Mouse (Mus musculus): ENCODE data around the gene Tulp2. TPM values are rescaled to one million over a fixed set of nuclear protein-coding genes. Genes with fewer than 3 reads are reported as not detected.
A peak's percentile ranks its signal among the peaks of the same experiment; 100 is the strongest.

Tulp2 gene
- polyA plus RNA-seq, 1 experiment from 2014 or later: 0.80 TPM

- no peak for ATAC-seq (ENCODE audit: low read depth)
- Histone ChIP-seq H3K27ac (no peak overlapping the region), H3K9me3 (replicated peaks) (no peaks in the 10 kb centered on the region), H3K4me1 (replicated peaks) (peaks cover 38% of the 10 kb centered on the region), H3K9ac (no peak overlapping the region), H3K27me3 (no peaks in the 10 kb centered on the region), H3K4me2 (peak overlapping the region; percentile 63; the same call in 1 of the 2 replicates), H3K4me3 (replicated peaks) (no peak overlapping the region), H3K36me3 (no peaks in the 10 kb centered on the region)
- 46% methylated on average over 7 of the region's 7 CpGs for WGBS (ENCODE audit: insufficient replicate concordance)
- no peak for DNase-seq
Measured at GRCm38 (mm10) chr7:45560241-45560640, 78.6 kb downstream of the Tulp2 start.

- peak overlapping the region; percentile 52 for H3K9ac ChIP-seq
- WGBS (ENCODE audit: insufficient replicate concordance): 13% methylated on average over 17 of the region's 17 CpGs
Measured at GRCm38 (mm10) chr7:45560843-45561623, 79.4 kb downstream of the Tulp2 start.

DNA sequence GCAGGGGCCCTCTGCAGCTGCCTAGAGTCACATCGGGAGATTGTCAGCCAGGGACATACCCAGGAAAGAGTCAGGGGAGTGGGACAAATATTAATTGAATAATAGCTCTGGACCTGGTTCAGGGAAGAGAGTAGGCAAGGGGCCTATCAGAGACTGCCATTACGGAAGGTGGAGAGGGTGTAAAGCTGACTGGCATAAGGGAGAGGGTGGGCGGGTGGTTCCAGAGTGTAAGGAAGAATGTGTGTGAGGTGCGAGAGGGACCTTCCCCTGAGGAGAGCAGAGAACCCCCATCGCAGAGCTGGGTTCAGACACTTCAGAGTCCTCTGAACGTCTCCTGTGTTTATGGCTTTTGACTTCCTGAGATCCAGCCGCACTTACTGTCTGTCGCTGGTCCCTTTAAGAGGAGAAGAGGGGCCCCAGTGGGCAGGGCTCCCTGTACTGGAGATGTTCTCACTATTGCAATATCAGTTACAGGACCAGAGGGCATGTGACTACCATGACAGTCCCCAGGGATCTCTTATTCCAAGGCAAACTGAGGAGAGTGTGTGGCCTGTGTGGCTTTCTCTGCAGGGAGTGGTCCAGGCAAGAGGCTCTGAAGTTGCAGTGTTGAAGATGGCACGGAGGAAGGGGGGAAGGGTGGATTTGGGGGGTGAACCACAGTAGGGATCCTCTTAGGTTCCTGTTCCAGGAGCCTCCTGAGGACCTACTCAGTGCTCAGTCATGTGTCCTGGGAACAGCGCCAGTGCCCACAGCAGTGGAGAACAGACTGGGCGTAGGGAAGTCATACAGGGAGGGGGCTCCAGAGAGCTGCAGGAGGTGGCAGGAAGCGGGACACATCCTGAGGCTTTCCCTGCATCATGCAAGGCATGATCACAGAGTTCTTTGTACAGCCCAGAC lies 80.2 kb downstream of the Tulp2 start:
- peak; percentile 79 for ATAC-seq (ENCODE audit: low read depth)
- 28% methylated on average over 12 of the region's 12 CpGs for WGBS (ENCODE audit: insufficient replicate concordance)
- Histone ChIP-seq H3K9ac (peak overlapping the region; percentile 34), H3K36me3 (no peaks in the 10 kb centered on the region), H3K27me3 (no peaks in the 10 kb centered on the region), H3K27ac (peak overlapping the region; percentile 60), H3K4me2 (peak overlapping the region; percentile 63), H3K4me3 (replicated peaks) (peak overlapping the region; percentile 35), H3K4me1 (replicated peaks) (peaks cover 34% of the 10 kb centered on the region), H3K9me3 (replicated peaks) (no peaks in the 10 kb centered on the region)
- peak; percentile 49 for DNase-seq

More at GRCm38 (mm10) chr7:45560843-45561623, 79.4 kb downstream of the Tulp2 start:
- H3K4me2 ChIP-seq: peak overlapping the region; percentile 63
- no peaks in the 10 kb centered on the region for H3K27me3 ChIP-seq
- H3K9me3 ChIP-seq (replicated peaks): no peaks in the 10 kb centered on the region
- ATAC-seq (ENCODE audit: low read depth) (peak; percentile 49; the same call in 1 of the 2 replicates), DNase-seq (peak; percentile 66)
- H3K36me3 ChIP-seq: no peaks in the 10 kb centered on the region
- peak overlapping the region; percentile 60 for H3K27ac ChIP-seq
- peaks cover 37% of the 10 kb centered on the region for H3K4me1 ChIP-seq (replicated peaks)
- H3K4me3 ChIP-seq (replicated peaks): peak overlapping the region; percentile 35

GRCm38 (mm10) chr7:45564811-45565210 lies 83.1 kb downstream of the Tulp2 start:
- Histone ChIP-seq H3K36me3 (no peaks in the 10 kb centered on the region), H3K4me3 (replicated peaks) (no peak overlapping the region), H3K4me2 (no peak overlapping the region), H3K4me1 (replicated peaks) (peaks cover 62% of the 10 kb centered on the region), H3K27ac (no peak overlapping the region), H3K9me3 (replicated peaks) (no peaks in the 10 kb centered on the region), H3K27me3 (no peaks in the 10 kb centered on the region), H3K9ac (no peak overlapping the region)
- DNase-seq: no peak
- 67% methylated on average over 2 of the region's 2 CpGs for WGBS (ENCODE audit: insufficient replicate concordance)
- ATAC-seq (ENCODE audit: low read depth): no peak

DNA sequence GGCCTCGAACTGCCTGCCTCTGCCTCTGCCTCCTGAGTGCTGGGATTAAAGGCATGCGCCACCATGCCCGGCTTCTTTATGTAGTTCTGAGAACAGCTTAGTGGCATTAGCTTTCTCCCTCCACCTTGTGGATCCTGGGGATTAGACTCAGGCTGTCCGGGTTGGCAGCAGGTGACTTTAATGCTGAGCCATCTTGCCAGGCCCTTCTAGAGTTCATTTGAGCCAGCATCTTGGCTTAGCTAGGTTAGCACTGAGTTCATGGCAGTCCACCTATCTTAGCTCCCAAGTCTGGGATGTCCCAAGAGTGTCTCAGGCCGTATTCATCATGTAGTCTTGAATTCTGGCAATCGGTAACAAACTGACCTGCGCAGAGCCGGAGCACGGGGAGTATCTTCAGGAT lies 83.8 kb downstream of the Tulp2 start:
- Histone ChIP-seq H3K9ac (no peak overlapping the region), H3K4me3 (replicated peaks) (no peak overlapping the region), H3K36me3 (no peaks in the 10 kb centered on the region), H3K9me3 (replicated peaks) (no peaks in the 10 kb centered on the region), H3K27me3 (no peaks in the 10 kb centered on the region), H3K4me1 (replicated peaks) (peaks cover 64% of the 10 kb centered on the region), H3K4me2 (no peak overlapping the region), H3K27ac (no peak overlapping the region; the same call in 1 of the 2 replicates)
- ATAC-seq (ENCODE audit: low read depth): no peak
- 84% methylated on average over 9 of the region's 9 CpGs for WGBS (ENCODE audit: insufficient replicate concordance)
- no peak for DNase-seq

DNA sequence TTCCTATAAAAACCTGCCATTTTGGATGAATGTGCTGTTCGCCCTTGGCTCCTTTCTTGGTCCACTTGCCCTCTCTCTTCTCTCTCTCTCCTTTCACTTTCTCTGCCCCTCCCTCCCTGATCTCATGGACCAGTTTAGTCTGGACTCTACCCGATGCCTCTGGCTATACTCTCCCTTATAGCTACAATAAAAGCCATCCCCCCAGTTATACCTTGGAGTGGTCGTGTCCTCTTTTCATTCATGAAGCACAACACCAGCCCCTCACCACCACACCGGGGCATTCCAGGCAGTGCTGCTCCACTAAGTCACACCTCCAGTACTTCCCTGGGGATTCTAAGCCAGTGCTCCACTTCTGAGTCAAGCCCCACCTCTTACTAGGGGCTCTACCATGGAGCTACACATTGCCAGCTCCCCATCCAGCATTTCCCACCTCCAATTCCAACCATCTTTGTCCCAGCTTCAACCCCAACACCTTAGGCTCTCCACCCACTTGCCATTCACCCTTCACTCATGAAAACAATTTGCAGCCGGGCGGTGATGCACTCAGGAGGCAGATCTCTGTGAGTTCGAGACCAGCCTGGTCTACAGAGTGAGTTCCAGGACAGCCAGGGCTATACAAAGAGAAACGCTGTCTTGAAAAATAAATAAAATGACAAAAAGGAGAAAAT lies 85.6 kb downstream of the Tulp2 start:
- whole genome bisulfite sequencing (ENCODE audit: insufficient replicate concordance): 66% methylated on average over 8 of the region's 8 CpGs
- Histone ChIP-seq H3K4me1 (replicated peaks) (peaks cover 64% of the 10 kb centered on the region), H3K36me3 (peaks cover 2% of the 10 kb centered on the region; the same call in 1 of the 2 replicates), H3K27ac (peak overlapping the region; percentile 88), H3K9me3 (replicated peaks) (no peaks in the 10 kb centered on the region), H3K27me3 (no peaks in the 10 kb centered on the region), H3K4me3 (replicated peaks) (peak overlapping the region; percentile 62; the same call in 1 of the 2 replicates), H3K4me2 (peak overlapping the region; percentile 97), H3K9ac (peak overlapping the region; percentile 69)
- ATAC-seq (ENCODE audit: low read depth): no peak
- no peak for DNase-seq

GRCm38 (mm10) chr7:45567780-45568516 lies 86.3 kb downstream of the Tulp2 start:
- peak; percentile 81 for DNase-seq
- H3K4me3 ChIP-seq (replicated peaks): peak overlapping the region; percentile 62
- no peaks in the 10 kb centered on the region for H3K9me3 ChIP-seq (replicated peaks)
- peak; percentile 93 for ATAC-seq (ENCODE audit: low read depth)
- no peaks in the 10 kb centered on the region for H3K27me3 ChIP-seq
- peaks cover 64% of the 10 kb centered on the region for H3K4me1 ChIP-seq (replicated peaks)
- WGBS (ENCODE audit: insufficient replicate concordance): under 1% methylated on average over 24 of the region's 24 CpGs
- H3K36me3 ChIP-seq: peaks cover 2% of the 10 kb centered on the region; the same call in 1 of the 2 replicates
- peak overlapping the region; percentile 88 for H3K27ac ChIP-seq
- H3K4me2 ChIP-seq: peak overlapping the region; percentile 97
- peak overlapping the region; percentile 69 for H3K9ac ChIP-seq

- Histone ChIP-seq H3K9ac (peak overlapping the region; percentile 62), H3K36me3 (peaks cover 5% of the 10 kb centered on the region; the same call in 1 of the 2 replicates), H3K27me3 (no peaks in the 10 kb centered on the region), H3K4me1 (replicated peaks) (peaks cover 72% of the 10 kb centered on the region), H3K4me3 (replicated peaks) (peak overlapping the region; percentile 62), H3K9me3 (replicated peaks) (no peaks in the 10 kb centered on the region), H3K4me2 (peak overlapping the region; percentile 97), H3K27ac (peak overlapping the region; percentile 88)
- ATAC-seq (ENCODE audit: low read depth) (peak; percentile 54), DNase-seq (no peak)
- 18% methylated on average over 10 of the region's 10 CpGs for WGBS (ENCODE audit: insufficient replicate concordance)
Measured at GRCm38 (mm10) chr7:45568601-45569473, 87.2 kb downstream of the Tulp2 start.

DNA sequence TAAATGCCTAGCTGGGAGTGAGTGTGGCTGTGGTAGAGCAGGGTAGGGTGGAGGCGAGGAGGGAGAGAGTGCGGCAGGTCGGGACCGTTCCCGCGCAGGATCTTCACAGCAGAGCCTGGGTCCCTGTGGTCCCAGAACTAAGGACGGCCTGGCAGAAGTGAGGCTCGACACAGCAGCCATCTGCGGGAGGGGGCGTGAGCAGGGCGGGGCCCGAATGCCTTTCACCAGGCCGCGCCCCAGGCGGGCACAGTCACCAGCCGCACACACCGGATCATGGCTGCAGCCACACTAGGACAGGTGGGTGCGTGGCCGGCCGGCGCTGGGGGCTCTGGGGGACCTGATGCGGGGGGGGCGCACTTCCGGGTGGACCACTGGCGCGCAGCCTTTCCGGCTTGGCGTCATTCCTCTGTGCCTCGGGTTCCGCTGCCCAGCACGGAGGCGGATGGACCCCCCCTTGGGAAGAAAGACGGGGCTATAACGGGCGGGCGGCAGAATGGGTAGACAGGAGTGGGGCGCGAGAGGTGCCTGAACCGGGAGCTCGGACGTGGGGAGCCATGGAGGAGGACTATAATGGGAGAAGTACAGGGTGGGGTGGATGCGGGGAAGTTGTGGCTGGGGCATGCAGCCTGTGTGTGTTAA lies 88.5 kb downstream of the Tulp2 start, which contains the start of gene Bcat2:
Gene Bcat2 (plus strand): TSS at position 51 of the 639 bp plus-strand sequence.
- Histone ChIP-seq H3K36me3 (peaks cover 8% of the 10 kb centered on the region; the same call in 1 of the 2 replicates), H3K27ac (peak within 1 kb of the TSS; percentile 88), H3K4me1 (replicated peaks) (peaks cover 76% of the 10 kb centered on the region), H3K9ac (peak within 1 kb of the TSS; percentile 88), H3K4me3 (replicated peaks) (peak within 1 kb of the TSS; percentile 78), H3K9me3 (replicated peaks) (no peaks in the 10 kb centered on the region), H3K4me2 (peak within 1 kb of the TSS; percentile 97), H3K27me3 (no peaks in the 10 kb centered on the region)
- 3% methylated on average over 36 of the region's 42 CpGs for WGBS (ENCODE audit: insufficient replicate concordance)
- DNase-seq (peak; percentile 77), ATAC-seq (ENCODE audit: low read depth) (peak; percentile 64)
